Mouse (Mus musculus) hindbrain, embryonic 16.5 days (tissue): ENCODE data around the gene Fam32a. TPM values are rescaled to one million over a fixed set of nuclear protein-coding genes. Genes with fewer than 3 reads are reported as not detected.

Experiments
- ATAC-seq: fragments of 200-750 bp; cut with Nextera tagmentation; 2 replicates; pipeline ENCODE4 v1.8.0; 2017; ENCODE audit warnings: moderate TSS enrichment, moderate library complexity
- H3K27ac ChIP-seq: fragments of 300-500 bp; sonication (generic); 2 replicates; pipeline ENCODE4 v1.5.1; 2014; ENCODE audit warnings: low read depth, mild to moderate bottlenecking, control low read depth, low read length, moderate library complexity
- H3K27me3 ChIP-seq: fragments of 300-500 bp; sonication (generic); replicated peaks from 2 replicates; pipeline ENCODE4 v1.6.1; 2014; ENCODE audit warnings: low read length; ENCODE audit not compliant: control insufficient read depth, insufficient read depth
- H3K36me3 ChIP-seq: fragments of 300-500 bp; sonication (generic); 2 replicates; pipeline ENCODE4 v1.6.1; 2014; ENCODE audit warnings: mild to moderate bottlenecking, low read length, moderate library complexity, mixed read lengths; ENCODE audit not compliant: control insufficient read depth, insufficient read depth
- H3K4me1 ChIP-seq: fragments of 300-500 bp; sonication (generic); 2 replicates; pipeline ENCODE4 v1.6.1; 2014; ENCODE audit warnings: low read depth, low read length; ENCODE audit not compliant: control insufficient read depth, insufficient read depth
- H3K4me2 ChIP-seq: fragments of 300-500 bp; sonication (generic); 2 replicates; pipeline ENCODE4 v1.6.1; 2014; ENCODE audit warnings: mild to moderate bottlenecking, low read length, control low read depth, moderate library complexity
- H3K4me3 ChIP-seq: fragments of 300-500 bp; sonication (generic); 2 replicates; pipeline ENCODE4 v1.5.1; 2014; ENCODE audit warnings: mild to moderate bottlenecking, low read length, control low read depth, moderate library complexity
- H3K9ac ChIP-seq: fragments of 300-500 bp; sonication (generic); 2 replicates; pipeline ENCODE4 v1.6.1; 2014; ENCODE audit warnings: low read depth, mild to moderate bottlenecking, control low read depth, low read length, moderate library complexity
- H3K9me3 ChIP-seq: fragments of 300-500 bp; sonication (generic); 2 replicates; pipeline ENCODE4 v1.6.1; 2014; ENCODE audit warnings: mild to moderate bottlenecking, low read length, moderate library complexity; ENCODE audit not compliant: control insufficient read depth
- WGBS: fragments of 180-500 bp; shearing (Covaris S2); extraction: QIAGEN DNeasy Blood & Tissue Kit; methylation state at CpG from one replicate; pipeline ENCODE4 v1.1.7; 2014; 5-methylcytosine and 5-hydroxymethylcytosine counted together
- polyA plus RNA-seq: library from polyadenylated mRNA; unstranded; fragments of >200 nt; fragmentation: Nextera tagmentation; extraction: Ambion mirVana; gene quantifications from 2 replicates; pipeline ENCODE4 v1.2.1, GENCODE M21; 2015

The Fam32a gene
- polyA plus RNA-seq, 1 experiment from 2014 or later: 95.0 TPM

GRCm38 (mm10) chr8:72220758-72221157, 1.2 kb downstream of the Fam32a start:
- Histone ChIP-seq H3K4me1 (peaks cover 14% of the 10 kb centered on the region), H3K9ac (no peak overlapping the region), H3K4me3 (peak overlapping the region; percentile 77), H3K9me3 (no peaks in the 10 kb centered on the region), H3K4me2 (peak overlapping the region; percentile 88), H3K27me3 (peaks cover 2% of the 10 kb centered on the region; the same call in 1 of the 2 replicates), H3K36me3 (peaks cover 13% of the 10 kb centered on the region), H3K27ac (no peak overlapping the region)
- 80% methylated on average over 4 of the region's 4 CpGs for WGBS
- no peak for ATAC-seq

DNA sequence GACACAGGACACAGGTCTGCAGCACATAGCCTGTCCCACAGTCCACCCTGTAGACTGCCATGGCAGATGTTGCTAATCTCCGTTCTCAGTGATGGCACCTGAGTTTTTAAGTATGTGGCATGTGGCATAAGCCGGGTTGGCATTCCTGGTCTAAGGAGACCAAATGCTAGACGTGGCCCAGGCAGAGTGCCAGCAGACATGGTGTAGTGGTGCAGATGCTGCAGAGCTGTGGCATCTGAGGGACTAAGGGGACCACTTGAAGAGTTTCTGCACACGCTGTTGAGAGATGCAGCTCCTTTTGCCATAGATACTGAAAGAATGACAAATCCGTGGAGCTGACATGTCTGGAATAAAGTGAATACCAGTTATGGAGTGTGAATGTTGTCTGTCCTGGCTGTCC, 3.1 kb downstream of the Fam32a start:
- no peak overlapping the region for H3K9ac ChIP-seq
- H3K4me3 ChIP-seq: no peak overlapping the region
- whole genome bisulfite sequencing: 93% methylated on average over 5 of the region's 5 CpGs
- no peak overlapping the region for H3K27ac ChIP-seq
- H3K27me3 ChIP-seq: no peaks in the 10 kb centered on the region
- ATAC-seq: no peak
- H3K4me2 ChIP-seq: no peak overlapping the region
- H3K36me3 ChIP-seq: peaks cover 13% of the 10 kb centered on the region
- H3K4me1 ChIP-seq: peaks cover 14% of the 10 kb centered on the region
- H3K9me3 ChIP-seq: no peaks in the 10 kb centered on the region

- Histone ChIP-seq H3K9me3 (no peaks in the 10 kb centered on the region), H3K36me3 (no peaks in the 10 kb centered on the region), H3K4me3 (peak within 1 kb of the TSS; percentile 80), H3K27ac (peak within 1 kb of the TSS; percentile 99), H3K27me3 (no peaks in the 10 kb centered on the region), H3K9ac (peak within 1 kb of the TSS; percentile 87), H3K4me1 (peaks cover 18% of the 10 kb centered on the region), H3K4me2 (peak within 1 kb of the TSS; percentile 73)
- WGBS: under 1% methylated on average over 50 of the region's 54 CpGs
- ATAC-seq: peak; percentile 97
These were observed 20.2 kb downstream of the Fam32a start, which contains the start of gene Ap1m1 for GRCm38 (mm10) chr8:72239499-72240402. Gene Ap1m1 (plus strand): TSS chr8:72240018.

GRCm38 (mm10) chr8:72240403-72240763, 20.9 kb downstream of the Fam32a start:
- WGBS: under 1% methylated on average over 24 of the region's 24 CpGs
- ATAC-seq: no peak
- Histone ChIP-seq H3K27ac (peak overlapping the region; percentile 99), H3K4me1 (peaks cover 18% of the 10 kb centered on the region), H3K36me3 (no peaks in the 10 kb centered on the region), H3K27me3 (no peaks in the 10 kb centered on the region), H3K4me2 (peak overlapping the region; percentile 73), H3K9ac (peak overlapping the region; percentile 87), H3K4me3 (peak overlapping the region; percentile 80), H3K9me3 (no peaks in the 10 kb centered on the region)

DNA sequence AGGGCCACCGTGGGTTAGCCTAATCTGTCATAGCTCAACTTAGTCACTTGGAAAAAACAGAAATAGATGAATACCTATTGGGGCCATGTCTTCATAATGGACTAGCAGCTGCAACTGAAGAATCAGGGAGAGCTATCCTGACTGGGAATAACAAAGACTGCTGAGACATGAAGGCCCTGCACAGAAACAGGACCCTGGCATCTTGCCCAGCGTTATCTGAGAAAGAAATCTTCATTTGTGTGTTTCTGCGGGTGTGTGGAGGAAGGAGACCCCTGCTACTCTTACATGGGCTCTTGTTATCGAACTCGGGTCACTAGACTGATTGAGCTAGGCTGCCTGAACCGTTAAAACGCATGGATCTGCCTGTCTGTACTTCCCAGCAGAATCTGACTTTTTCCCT, 21.4 kb downstream of the Fam32a start:
- ATAC-seq: no peak
- peak overlapping the region; percentile 73 for H3K4me2 ChIP-seq
- no peaks in the 10 kb centered on the region for H3K36me3 ChIP-seq
- 55% methylated on average over 7 of the region's 7 CpGs for WGBS
- H3K9me3 ChIP-seq: no peaks in the 10 kb centered on the region
- no peak overlapping the region; the same call in 1 of the 2 replicates for H3K27ac ChIP-seq
- H3K4me1 ChIP-seq: peaks cover 18% of the 10 kb centered on the region
- H3K9ac ChIP-seq: peak overlapping the region; percentile 87
- H3K4me3 ChIP-seq: peak overlapping the region; percentile 80
- H3K27me3 ChIP-seq: no peaks in the 10 kb centered on the region

DNA sequence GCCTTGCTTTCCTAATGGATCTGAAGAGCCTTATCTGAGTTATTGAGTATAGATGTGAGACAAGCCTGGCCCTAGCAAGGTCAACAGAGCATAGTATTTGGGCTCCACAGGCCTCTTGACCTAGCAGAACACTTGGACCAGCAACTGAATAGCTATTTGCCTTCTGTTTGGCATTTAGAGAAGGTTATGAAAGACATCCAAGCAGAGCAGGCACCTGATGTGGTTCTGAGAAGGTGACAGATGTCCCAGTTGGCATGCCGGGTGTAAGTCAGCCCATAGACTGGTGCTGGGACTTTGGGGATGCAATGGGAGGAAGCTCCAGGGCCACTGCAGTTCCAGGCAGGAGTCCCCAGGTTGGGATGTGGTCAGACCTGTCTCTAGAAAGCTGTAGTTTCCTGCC, 22.7 kb downstream of the Fam32a start:
- Histone ChIP-seq H3K4me3 (no peak overlapping the region), H3K4me1 (peaks cover 18% of the 10 kb centered on the region), H3K9me3 (no peaks in the 10 kb centered on the region), H3K36me3 (0 out of 2 replicates have a peak, but pooled peaks cover 2% of the 10 kb centered on the region), H3K9ac (no peak overlapping the region), H3K4me2 (no peak overlapping the region), H3K27me3 (no peaks in the 10 kb centered on the region), H3K27ac (no peak overlapping the region)
- 90% methylated on average over 1 of the region's 1 CpGs for WGBS
- no peak for ATAC-seq

DNA sequence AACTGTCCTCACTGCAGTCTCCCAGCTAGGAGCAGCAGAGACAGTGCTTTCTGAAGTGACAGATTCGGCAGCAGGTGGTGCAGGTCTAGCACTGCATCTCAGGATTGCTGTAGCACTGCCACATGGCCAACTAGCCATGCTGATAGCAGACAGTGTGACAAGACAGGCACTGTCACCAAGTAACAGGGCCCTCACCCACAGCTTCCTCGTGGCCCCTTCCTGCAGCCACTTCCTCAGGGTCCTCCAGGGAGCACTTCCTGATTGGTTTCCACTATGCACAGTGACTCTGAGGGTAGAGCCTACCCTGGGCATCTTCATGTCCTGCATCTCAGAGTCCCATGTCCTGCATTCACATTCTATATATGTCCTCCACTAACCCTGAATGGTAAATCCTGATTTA, 25.1 kb downstream of the Fam32a start:
- no peak overlapping the region for H3K9ac ChIP-seq
- peaks cover 18% of the 10 kb centered on the region for H3K4me1 ChIP-seq
- no peaks in the 10 kb centered on the region for H3K9me3 ChIP-seq
- H3K4me3 ChIP-seq: no peak overlapping the region
- 76% methylated on average over 2 of the region's 2 CpGs for WGBS
- no peaks in the 10 kb centered on the region for H3K27me3 ChIP-seq
- no peak for ATAC-seq
- H3K4me2 ChIP-seq: no peak overlapping the region
- H3K36me3 ChIP-seq: peaks cover 4% of the 10 kb centered on the region; the same call in 1 of the 2 replicates
- H3K27ac ChIP-seq: no peak overlapping the region

DNA sequence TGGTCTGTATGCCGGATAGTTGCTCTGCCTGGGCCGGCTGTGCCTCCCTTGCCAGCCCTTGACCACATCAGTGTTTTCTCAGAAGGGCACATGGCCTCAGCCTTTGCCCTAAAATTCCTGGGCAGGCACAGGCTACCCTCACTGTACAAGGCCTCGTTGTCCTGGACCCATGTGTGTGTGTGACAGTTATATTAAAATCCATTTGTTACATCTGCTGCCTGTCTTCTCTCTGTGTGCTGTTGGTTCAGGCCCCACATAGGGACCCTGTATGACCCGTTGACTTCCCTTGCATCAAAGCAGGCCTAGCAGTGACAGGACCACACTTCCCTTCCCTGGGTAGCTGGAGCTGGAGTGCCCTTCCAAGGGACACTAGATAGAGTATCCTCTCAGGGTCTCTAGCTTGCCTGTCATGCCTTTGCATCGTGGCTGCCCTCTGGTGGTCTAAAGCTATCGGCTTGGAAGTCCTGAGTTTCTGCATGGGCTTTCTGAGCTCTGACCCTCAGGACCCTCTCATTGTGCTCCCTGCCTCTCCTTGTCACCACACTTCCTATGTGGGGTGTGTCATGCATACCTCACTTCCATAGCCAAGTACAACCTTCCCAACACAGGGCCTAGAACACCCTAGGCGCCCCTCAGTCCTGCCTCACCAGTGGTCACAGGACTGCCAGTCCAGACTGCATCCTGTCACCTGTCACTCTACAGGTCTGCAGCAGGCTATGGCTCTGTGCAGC, 37.8 kb downstream of the Fam32a start:
- Histone ChIP-seq H3K4me3 (no peak overlapping the region), H3K4me2 (no peak overlapping the region), H3K27ac (no peak overlapping the region), H3K9ac (peak overlapping the region; percentile 13; the same call in 1 of the 2 replicates), H3K36me3 (peaks cover 19% of the 10 kb centered on the region), H3K27me3 (no peaks in the 10 kb centered on the region), H3K4me1 (no peaks in the 10 kb centered on the region), H3K9me3 (no peaks in the 10 kb centered on the region)
- WGBS: 52% methylated on average over 7 of the region's 7 CpGs
- peak; percentile 51; the same call in 1 of the 2 replicates for ATAC-seq

DNA sequence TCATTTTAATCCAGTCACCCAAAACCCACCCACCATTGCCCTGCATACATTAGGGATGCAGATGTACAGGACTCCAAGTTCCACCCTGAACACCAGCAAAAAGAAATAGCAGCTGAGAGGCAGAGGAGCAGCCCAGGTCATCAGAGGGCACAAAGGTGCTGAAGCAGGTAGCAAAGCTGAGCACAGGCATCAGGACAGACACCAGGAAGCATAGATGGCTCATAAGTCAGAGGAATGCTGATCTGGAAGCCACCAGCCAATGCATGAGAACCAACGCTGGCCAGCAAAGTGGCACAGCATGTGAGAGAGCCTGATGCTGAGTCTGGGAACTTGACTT, 38.3 kb downstream of the Fam32a start:
- H3K36me3 ChIP-seq: peaks cover 14% of the 10 kb centered on the region
- H3K9ac ChIP-seq: no peak overlapping the region
- H3K27me3 ChIP-seq: no peaks in the 10 kb centered on the region
- no peaks in the 10 kb centered on the region for H3K4me1 ChIP-seq
- no peak overlapping the region for H3K4me3 ChIP-seq
- H3K27ac ChIP-seq: no peak overlapping the region
- H3K4me2 ChIP-seq: no peak overlapping the region
- no peak for ATAC-seq
- 94% methylated on average over 1 of the region's 1 CpGs for WGBS
- no peaks in the 10 kb centered on the region for H3K9me3 ChIP-seq
